Mouse (Mus musculus): Measurements from ENCODE around the gene Galnt17. TPM values are rescaled to one million over a fixed set of nuclear protein-coding genes. Genes with fewer than 3 reads are reported as not detected.

Galnt17 gene
- polyA plus RNA-seq, 1 experiment from 2014 or later, result 5.1 TPM

DNA sequence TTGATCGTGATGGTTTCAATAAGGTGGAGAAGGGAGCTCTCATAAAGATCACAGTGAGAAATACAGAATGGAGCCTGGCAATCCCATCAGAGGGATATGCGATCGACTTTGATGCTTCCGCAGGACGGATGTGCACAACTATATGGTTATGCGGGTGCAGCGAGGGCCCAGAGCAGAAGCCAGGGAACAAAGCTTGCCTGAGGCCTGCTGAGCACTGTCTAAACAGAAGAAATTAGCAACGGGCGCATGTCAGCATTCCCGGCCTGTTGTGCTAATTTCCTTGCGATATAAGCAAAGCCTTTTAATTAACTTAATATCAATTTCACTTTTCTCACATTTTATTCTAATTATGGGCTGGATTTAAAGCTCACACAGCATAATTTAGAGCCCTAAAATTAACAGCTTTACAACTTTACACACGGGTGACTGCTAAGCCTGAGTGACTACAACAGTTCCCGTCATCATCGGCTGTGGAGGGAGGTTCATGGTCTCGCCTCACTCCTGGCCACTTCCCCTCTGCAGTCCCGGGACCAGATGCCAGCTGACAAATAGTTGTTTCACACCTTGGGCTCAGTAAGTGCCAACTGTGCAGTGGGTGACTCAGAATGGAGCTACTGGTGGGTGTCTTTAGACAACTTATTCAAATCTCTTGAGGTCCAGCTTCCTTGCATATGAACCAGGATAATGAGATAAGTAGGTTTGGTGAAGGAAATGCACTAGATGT is 14.4 kb downstream of the Galnt17 start:
- no peaks in the 10 kb centered on the region for H3K27me3 ChIP-seq
- POLR2A ChIA-PET, result no interaction called here
- ATAC-seq, result peak; percentile 61
- CTCF ChIA-PET, result interaction anchor here (0.7 kb wide), 1 partner anchor 10 kb away, joined by 3 read pairs; no protein-coding TSS in a partner anchor
- TF ChIP-seq CTCF (IDR thresholded peaks at IDR 0.05), result no peak
- DNase-seq (ENCODE audit: low read depth, low spot score), result no peak
- in situ Hi-C loops (cut with MboI; ENCODE audit: low pct_unique_long_range_greater_than_20kb), result no loop called here

DNA sequence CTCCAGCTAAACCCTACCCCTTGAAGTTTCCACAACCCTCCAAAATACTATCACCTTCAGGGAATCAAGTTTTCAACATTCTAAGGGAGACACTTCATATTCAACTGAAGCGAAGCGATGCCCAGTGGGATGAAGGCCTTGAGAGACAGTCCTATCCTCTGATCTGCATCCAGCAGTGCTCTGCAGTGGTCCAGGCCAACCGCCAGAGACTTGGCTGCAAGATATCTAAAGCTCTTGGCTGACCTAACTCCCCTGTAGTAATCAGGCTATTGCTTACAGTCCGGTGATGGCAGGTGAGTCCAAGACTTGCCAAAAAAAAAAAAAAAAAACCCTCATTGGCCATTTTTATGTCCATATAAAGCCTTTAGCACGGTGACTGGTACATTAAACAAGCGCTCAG is 21.2 kb downstream of the Galnt17 start:
- CTCF ChIA-PET, result no interaction called here
- in situ Hi-C loops (cut with MboI; ENCODE audit: low pct_unique_long_range_greater_than_20kb), result no loop called here
- no peak for TF ChIP-seq CTCF (IDR thresholded peaks at IDR 0.05)
- no peaks in the 10 kb centered on the region for H3K27me3 ChIP-seq
- ATAC-seq, result no peak
- DNase-seq (ENCODE audit: low read depth, low spot score), result no peak
- POLR2A ChIA-PET, result no interaction called here

DNA sequence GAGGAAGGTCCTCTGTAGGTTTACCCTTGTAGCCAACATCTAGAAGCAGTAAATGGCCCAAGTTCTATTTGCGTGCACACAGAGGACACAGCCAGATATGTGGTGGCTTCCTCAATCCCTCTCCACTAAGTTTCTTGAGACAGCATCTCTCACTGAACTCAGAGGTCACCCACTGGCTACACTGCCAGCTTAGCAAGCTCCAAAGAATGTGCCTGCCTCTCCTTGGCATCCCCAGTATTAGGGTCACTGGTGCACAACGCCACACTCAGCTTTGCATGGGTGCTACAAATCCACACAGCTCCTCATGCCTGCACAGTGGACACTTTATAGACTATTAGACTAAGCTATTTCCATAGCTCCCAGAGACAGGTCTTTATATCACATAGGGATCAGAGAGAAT is 21.6 kb downstream of the Galnt17 start:
- TF ChIP-seq CTCF (IDR thresholded peaks at IDR 0.05), result no peak
- in situ Hi-C loops (cut with MboI; ENCODE audit: low pct_unique_long_range_greater_than_20kb), result no loop called here
- ChIA-PET CTCF (no interaction called here), POLR2A (no interaction called here)
- no peak for DNase-seq (ENCODE audit: low read depth, low spot score)
- ATAC-seq, result peak; percentile 84
- H3K27me3 ChIP-seq, result no peaks in the 10 kb centered on the region

DNA sequence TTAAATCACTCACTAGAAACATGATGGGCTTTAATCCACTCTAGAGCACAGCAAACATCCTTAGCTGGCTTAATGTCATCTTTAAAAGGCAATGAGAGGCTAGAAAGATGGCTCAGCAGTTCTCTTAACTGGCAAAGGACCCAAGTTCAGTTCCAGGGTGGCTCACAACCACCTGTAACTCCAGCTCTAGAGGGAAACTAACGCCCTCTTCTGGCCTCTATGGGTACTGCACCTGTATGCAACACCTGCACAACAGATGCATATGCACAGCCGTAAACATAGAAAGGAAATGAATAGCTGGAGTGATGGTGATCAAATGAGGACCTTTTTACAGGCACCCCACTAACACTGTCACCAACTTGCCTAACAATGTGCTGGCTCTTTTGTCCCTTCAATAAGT is 27.9 kb downstream of the Galnt17 start:
- TF ChIP-seq CTCF (IDR thresholded peaks at IDR 0.05), result peak; percentile 56
- ChIA-PET CTCF (interaction anchor here (1.4 kb wide), 1 partner anchor 12 kb away, joined by 7 read pairs; no protein-coding TSS in a partner anchor), POLR2A (interaction anchor here (0.6 kb wide), 1 partner anchor 78 kb away, joined by 3 read pairs; no protein-coding TSS in a partner anchor)
- no peak for DNase-seq (ENCODE audit: low read depth, low spot score)
- H3K27me3 ChIP-seq, result no peaks in the 10 kb centered on the region
- in situ Hi-C loops (cut with MboI; ENCODE audit: low pct_unique_long_range_greater_than_20kb), result no loop called here
- ATAC-seq, result no peak

DNA sequence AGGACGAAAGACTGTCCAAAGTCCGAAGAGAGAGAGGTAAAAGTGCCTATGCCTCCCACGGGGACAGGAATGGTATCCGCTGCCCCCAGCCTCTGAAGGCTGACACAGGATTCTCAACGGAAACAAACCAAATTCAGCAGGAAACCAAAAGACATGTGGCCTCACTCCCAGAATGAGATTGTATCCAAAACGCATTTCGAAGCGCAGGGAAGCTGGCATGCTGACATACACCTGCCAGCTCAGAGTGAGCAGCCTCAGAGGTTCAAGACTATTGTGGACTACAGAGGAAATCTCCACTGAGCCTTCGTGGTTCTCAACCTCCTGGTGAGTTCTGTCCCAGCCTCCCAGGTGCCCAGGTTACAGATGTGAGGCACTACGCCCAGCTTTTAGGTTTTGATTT is 29.0 kb downstream of the Galnt17 start:
- ChIA-PET CTCF (interaction anchor here (1.4 kb wide), 1 partner anchor 11 kb away, joined by 7 read pairs; no protein-coding TSS in a partner anchor), POLR2A (no interaction called here)
- no peak for TF ChIP-seq CTCF (IDR thresholded peaks at IDR 0.05)
- DNase-seq (ENCODE audit: low read depth, low spot score), result no peak
- no peaks in the 10 kb centered on the region for H3K27me3 ChIP-seq
- in situ Hi-C loops (cut with MboI; ENCODE audit: low pct_unique_long_range_greater_than_20kb), result no loop called here
- no peak for ATAC-seq

DNA sequence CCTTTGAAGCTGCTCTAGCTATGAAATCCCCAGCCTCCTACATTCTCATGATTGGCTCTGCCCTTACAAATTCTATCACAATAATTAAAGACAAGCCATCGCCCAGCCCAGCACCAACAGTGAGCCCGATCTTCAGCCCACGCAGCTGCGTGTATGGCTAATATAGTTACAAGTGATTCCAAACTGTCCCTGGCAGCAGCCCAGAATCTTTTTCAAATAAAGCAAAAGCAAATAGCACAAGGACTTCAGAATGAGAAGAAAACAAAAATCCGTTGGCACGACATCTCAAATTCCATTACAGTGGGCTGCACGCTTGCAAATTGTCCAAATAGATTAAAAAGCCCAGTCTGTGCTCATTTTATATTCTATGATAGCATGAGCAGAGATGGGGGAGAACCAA is 31.1 kb downstream of the Galnt17 start:
- no peak for TF ChIP-seq CTCF (IDR thresholded peaks at IDR 0.05)
- H3K27me3 ChIP-seq, result no peaks in the 10 kb centered on the region
- POLR2A ChIA-PET, result no interaction called here
- DNase-seq (ENCODE audit: low read depth, low spot score) (no peak), ATAC-seq (no peak)
- CTCF ChIA-PET, result interaction anchor here (1.3 kb wide), 1 partner anchor 11 kb away, joined by 4 read pairs; no protein-coding TSS in a partner anchor
- in situ Hi-C loops (cut with MboI; ENCODE audit: low pct_unique_long_range_greater_than_20kb), result no loop called here

DNA sequence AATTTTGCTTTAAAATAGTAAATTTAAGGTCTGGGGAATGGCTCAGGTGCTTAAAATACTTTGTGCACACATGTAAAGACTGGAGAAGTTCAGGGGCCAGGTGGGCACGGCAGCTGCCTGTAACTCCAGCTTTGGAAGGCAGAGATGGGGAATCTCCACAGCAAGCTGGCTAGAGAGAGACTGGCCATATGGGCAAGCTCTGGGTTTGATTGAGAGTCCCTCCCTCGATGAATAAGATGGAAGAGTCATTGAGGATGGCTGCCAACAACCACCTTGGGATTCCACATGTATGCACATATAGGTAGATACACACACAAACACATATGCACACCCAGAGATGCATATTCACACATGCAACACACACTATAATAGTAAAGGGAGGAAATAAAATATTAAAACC is 42.0 kb downstream of the Galnt17 start:
- ATAC-seq (no peak), DNase-seq (ENCODE audit: low read depth, low spot score) (no peak)
- no peak for TF ChIP-seq CTCF (IDR thresholded peaks at IDR 0.05)
- H3K27me3 ChIP-seq, result no peaks in the 10 kb centered on the region
- ChIA-PET CTCF (interaction anchor here (1.6 to 2.9 kb wide), 2 partner anchors 11 to 13 kb away, joined by 4 to 7 read pairs; no protein-coding TSS in a partner anchor), POLR2A (no interaction called here)
- in situ Hi-C loops (cut with MboI; ENCODE audit: low pct_unique_long_range_greater_than_20kb), result no loop called here

DNA sequence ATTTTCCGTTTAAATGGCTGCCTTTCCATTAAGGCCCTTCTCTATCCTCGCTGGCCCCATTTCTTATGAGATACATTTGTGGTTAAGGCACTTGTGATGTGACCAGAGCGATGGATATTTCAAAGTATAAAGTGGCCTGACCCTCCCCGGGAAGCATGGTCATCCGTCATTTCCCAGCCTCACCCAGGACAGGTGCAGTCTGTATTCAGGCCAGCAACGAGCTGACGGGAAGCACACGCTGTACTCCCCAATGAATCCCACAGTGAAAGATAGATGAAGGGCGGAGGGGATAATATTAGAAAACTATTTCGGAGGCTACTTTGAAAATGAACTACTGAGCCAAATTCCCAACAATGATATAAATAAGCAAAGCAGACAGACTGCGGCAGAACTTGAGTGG is 44.2 kb downstream of the Galnt17 start:
- DNase-seq (ENCODE audit: low read depth, low spot score) (no peak), ATAC-seq (no peak)
- POLR2A ChIA-PET, result no interaction called here
- CTCF ChIA-PET, result no interaction called here
- no peaks in the 10 kb centered on the region for H3K27me3 ChIP-seq
- TF ChIP-seq CTCF (IDR thresholded peaks at IDR 0.05), result no peak
- in situ Hi-C loops (cut with MboI; ENCODE audit: low pct_unique_long_range_greater_than_20kb), result no loop called here

DNA sequence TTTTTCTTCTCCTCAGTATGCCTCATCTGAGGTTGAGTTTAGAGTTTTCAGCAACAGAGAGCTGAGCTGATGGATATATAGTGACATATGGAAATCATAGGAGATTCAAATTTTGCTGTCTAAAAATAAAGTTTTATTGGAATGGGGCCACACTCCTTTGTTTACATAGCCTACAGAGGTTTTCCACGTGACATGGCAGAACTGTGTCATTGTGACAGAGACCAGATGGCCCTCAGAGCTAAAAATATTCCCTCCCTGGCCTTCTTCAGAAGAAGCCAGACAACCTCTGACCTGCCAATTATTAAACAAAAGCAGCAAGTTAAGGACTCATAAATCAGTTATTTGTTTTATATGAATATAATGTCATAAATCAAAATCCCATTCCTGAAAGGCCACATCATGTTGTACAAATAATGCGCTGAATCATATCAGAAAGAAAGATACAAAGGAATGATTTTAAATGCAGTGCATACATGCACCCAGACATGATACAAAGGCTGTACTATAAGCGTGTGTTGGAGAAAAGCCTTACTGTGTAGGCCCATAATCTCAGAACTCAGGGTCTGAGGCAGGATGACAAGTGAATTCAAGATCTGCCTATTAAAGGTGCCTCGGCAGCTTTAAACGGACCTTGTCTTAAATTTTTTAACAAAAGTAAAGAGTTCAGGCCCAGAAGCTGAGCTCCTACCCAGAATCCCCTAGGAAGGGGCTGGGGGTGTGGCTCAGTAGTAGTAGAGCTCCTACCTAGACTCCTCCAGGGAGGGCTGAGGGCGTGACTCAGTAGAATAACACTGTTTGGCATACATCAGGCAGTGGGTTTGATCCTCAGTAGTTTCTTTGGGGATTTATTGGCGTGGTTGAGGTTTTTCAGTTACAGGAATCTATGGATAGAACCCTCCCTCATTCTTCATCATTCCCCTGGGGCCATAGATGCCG is 57.3 kb downstream of the Galnt17 start:
- DNase-seq (ENCODE audit: low read depth, low spot score) (no peak), ATAC-seq (no peak)
- H3K27me3 ChIP-seq, result no peaks in the 10 kb centered on the region
- in situ Hi-C loops (cut with MboI; ENCODE audit: low pct_unique_long_range_greater_than_20kb), result no loop called here
- POLR2A ChIA-PET, result no interaction called here
- CTCF ChIA-PET, result interaction anchor here (1.6 kb wide), 1 partner anchor 28 kb away, joined by 3 read pairs; no protein-coding TSS in a partner anchor
- no peak for TF ChIP-seq CTCF (IDR thresholded peaks at IDR 0.05)

DNA sequence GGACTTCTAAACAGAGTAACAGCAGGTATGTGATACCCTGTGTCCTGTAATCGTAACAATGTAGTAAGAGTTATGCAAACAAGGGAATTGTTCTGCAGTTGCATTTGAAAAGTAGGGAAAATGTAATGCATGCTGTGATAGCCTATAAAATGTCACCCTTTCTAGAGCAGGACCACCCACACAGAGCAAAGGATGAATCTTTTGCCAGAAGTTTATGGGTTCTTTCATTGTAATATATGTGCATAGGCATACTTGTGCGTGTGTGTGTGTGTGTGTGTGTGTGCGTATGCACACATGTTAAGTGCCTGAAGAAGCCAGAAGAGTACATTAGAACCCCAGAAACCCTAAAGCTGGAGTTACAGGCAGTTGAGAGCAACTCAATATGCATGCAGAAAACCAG is 59.9 kb downstream of the Galnt17 start:
- ChIA-PET CTCF (no interaction called here), POLR2A (no interaction called here)
- ATAC-seq (no peak), DNase-seq (ENCODE audit: low read depth, low spot score) (no peak)
- in situ Hi-C loops (cut with MboI; ENCODE audit: low pct_unique_long_range_greater_than_20kb), result no loop called here
- TF ChIP-seq CTCF (IDR thresholded peaks at IDR 0.05), result no peak
- H3K27me3 ChIP-seq, result no peaks in the 10 kb centered on the region

DNA sequence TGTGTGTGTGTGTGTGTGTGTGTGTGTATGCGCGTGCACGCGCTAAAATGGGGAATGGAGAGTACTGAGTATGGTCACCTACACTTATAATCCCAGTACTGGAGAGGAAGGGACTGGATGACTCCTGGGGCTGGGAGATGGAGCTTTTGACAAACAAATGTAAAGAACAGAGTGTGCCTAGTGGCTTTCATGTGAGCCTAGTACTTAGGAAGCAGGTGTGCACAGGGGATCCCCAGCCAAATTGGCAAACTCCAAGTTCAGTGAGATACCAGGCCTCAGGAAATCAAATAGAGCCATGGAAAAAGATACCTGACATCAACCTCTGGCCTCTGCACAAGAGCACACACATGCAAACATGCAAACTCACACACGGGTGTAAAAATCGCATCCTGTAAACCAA is 61.7 kb downstream of the Galnt17 start:
- TF ChIP-seq CTCF (IDR thresholded peaks at IDR 0.05), result no peak
- POLR2A ChIA-PET, result no interaction called here
- H3K27me3 ChIP-seq, result no peaks in the 10 kb centered on the region
- ATAC-seq (no peak), DNase-seq (ENCODE audit: low read depth, low spot score) (no peak)
- in situ Hi-C loops (cut with MboI; ENCODE audit: low pct_unique_long_range_greater_than_20kb), result no loop called here
- CTCF ChIA-PET, result no interaction called here
